Mouse (Mus musculus) right cerebral cortex, adult 18-20 months (tissue): Measurements from ENCODE around the gene Eif4h.

Experiments
- DNase-seq: peaks from one replicate; pipeline ENCODE4 v3.0.0; 2022; ENCODE audit warnings: mixed read lengths

Eif4h gene

GRCm38 (mm10) chr5:134604376-134604775 lies 34.9 kb downstream of the Eif4h start:
- no peak for DNase-seq

GRCm38 (mm10) chr5:134597711-134598110 lies 41.6 kb downstream of the Eif4h start:
- no peak for DNase-seq

GRCm38 (mm10) chr5:134593093-134593492 lies 46.2 kb downstream of the Eif4h start:
- no peak for DNase-seq

GRCm38 (mm10) chr5:134592026-134592581 lies 47.2 kb downstream of the Eif4h start:
- no peak for DNase-seq

GRCm38 (mm10) chr5:134589900-134590299 lies 49.4 kb downstream of the Eif4h start:
- DNase-seq = no peak

GRCm38 (mm10) chr5:134584798-134585197 lies 54.5 kb downstream of the Eif4h start:
- no peak for DNase-seq

- DNase-seq = no peak
Measured at GRCm38 (mm10) chr5:134583884-134584213, 55.4 kb downstream of the Eif4h start.

- DNase-seq = no peak
Measured at GRCm38 (mm10) chr5:134583006-134583883, 56.0 kb downstream of the Eif4h start.

- peak; percentile 96 for DNase-seq
Measured at GRCm38 (mm10) chr5:134582221-134582907, 56.9 kb downstream of the Eif4h start.

GRCm38 (mm10) chr5:134581146-134581545 lies 58.1 kb downstream of the Eif4h start, which contains the start of gene Rfc2:
TSS of gene Rfc2 (plus strand) at chr5:134581366.
- DNase-seq = no peak

GRCm38 (mm10) chr5:134579135-134579534 lies 60.2 kb downstream of the Eif4h start:
- DNase-seq = no peak

- no peak for DNase-seq
Measured at GRCm38 (mm10) chr5:134577534-134577933, 61.8 kb downstream of the Eif4h start.

- no peak for DNase-seq
Measured at GRCm38 (mm10) chr5:134576517-134577220, 62.6 kb downstream of the Eif4h start.

- no peak for DNase-seq
Measured at GRCm38 (mm10) chr5:134575833-134576232, 63.5 kb downstream of the Eif4h start.

GRCm38 (mm10) chr5:134572508-134573214 lies 66.6 kb downstream of the Eif4h start:
- no peak for DNase-seq

GRCm38 (mm10) chr5:134571730-134572507 lies 67.4 kb downstream of the Eif4h start:
- DNase-seq = peak; percentile 69
